Mouse (Mus musculus) kidney, embryonic 15.5 days (tissue): Measurements from ENCODE around the gene Pipox. TPM values are rescaled to one million over a fixed set of nuclear protein-coding genes. Genes with fewer than 3 reads are reported as not detected.

ENCODE experiments used
- ATAC-seq: fragments of 200-750 bp; cut with Nextera tagmentation; replicated peaks from 2 replicates; pipeline ENCODE4 v1.8.0; 2017; ENCODE audit warnings: moderate TSS enrichment; ENCODE audit not compliant: low FRiP score
- H3K27ac ChIP-seq: fragments of 300-500 bp; sonication (generic); 2 replicates; pipeline ENCODE4 v1.5.1; 2015; ENCODE audit warnings: mild to moderate bottlenecking, inconsistent platforms
- H3K27me3 ChIP-seq: fragments of 300-500 bp; sonication (generic); 2 replicates; pipeline ENCODE4 v1.6.1; 2015; ENCODE audit warnings: inconsistent platforms
- H3K36me3 ChIP-seq: fragments of 300-500 bp; sonication (generic); 2 replicates; pipeline ENCODE4 v1.6.1; 2015; ENCODE audit warnings: inconsistent platforms
- H3K4me1 ChIP-seq: fragments of 300-500 bp; sonication (generic); 2 replicates; pipeline ENCODE4 v1.6.1; 2015; ENCODE audit warnings: inconsistent platforms
- H3K4me2 ChIP-seq: fragments of 300-500 bp; sonication (generic); 2 replicates; pipeline ENCODE4 v1.6.1; 2015; ENCODE audit warnings: moderate library complexity, mild to moderate bottlenecking, inconsistent platforms
- H3K4me3 ChIP-seq: fragments of 300-500 bp; sonication (generic); replicated peaks from 2 replicates; pipeline ENCODE4 v1.5.1; 2015; ENCODE audit warnings: mild to moderate bottlenecking, inconsistent platforms
- H3K9ac ChIP-seq: fragments of 300-500 bp; sonication (generic); 2 replicates; pipeline ENCODE4 v1.6.1; 2015; ENCODE audit warnings: mild to moderate bottlenecking, inconsistent platforms
- H3K9me3 ChIP-seq: fragments of 300-500 bp; sonication (generic); replicated peaks from 2 replicates; pipeline ENCODE4 v1.6.1; 2016; ENCODE audit warnings: inconsistent platforms
- WGBS: fragments of 180-500 bp; shearing (Covaris S2); methylation state at CpG from one replicate; pipeline ENCODE4 v1.1.7; 2015; ENCODE audit warnings: mixed read lengths; 5-methylcytosine and 5-hydroxymethylcytosine counted together
- polyA plus RNA-seq: library from polyadenylated mRNA; unstranded; fragments of >200 nt; fragmentation: Nextera tagmentation; extraction: Ambion mirVana; gene quantifications from 2 replicates; pipeline ENCODE4 v1.2.1, GENCODE M21; 2015

Pipox gene
- polyA plus RNA-seq, 1 experiment from 2014 or later: 10.8 TPM

GRCm38 (mm10) chr11:77890648-77891258, 3.1 kb downstream of the Pipox start:
- H3K4me3 ChIP-seq: no peak overlapping the region
- peaks cover 41% of the 10 kb centered on the region for H3K27me3 ChIP-seq
- H3K4me1 ChIP-seq: peaks cover 36% of the 10 kb centered on the region
- H3K36me3 ChIP-seq: no peaks in the 10 kb centered on the region
- H3K4me2 ChIP-seq: no peak overlapping the region
- 38% methylated on average over 2 of the region's 2 CpGs for WGBS
- H3K9ac ChIP-seq: no peak overlapping the region
- H3K9me3 ChIP-seq: no peaks in the 10 kb centered on the region
- no peak for ATAC-seq
- no peak overlapping the region for H3K27ac ChIP-seq

- Histone ChIP-seq H3K4me1 (peaks cover 31% of the 10 kb centered on the region), H3K27me3 (peaks cover 39% of the 10 kb centered on the region), H3K4me2 (no peak overlapping the region), H3K4me3 (no peak overlapping the region), H3K27ac (no peak overlapping the region), H3K9ac (no peak overlapping the region), H3K36me3 (no peaks in the 10 kb centered on the region), H3K9me3 (no peaks in the 10 kb centered on the region)
- 16% methylated on average over 1 of the region's 2 CpGs for WGBS
- no peak for ATAC-seq
Measured at GRCm38 (mm10) chr11:77889484-77889883, 4.4 kb downstream of the Pipox start.

GRCm38 (mm10) chr11:77888846-77889245, 5.0 kb downstream of the Pipox start:
- no peaks in the 10 kb centered on the region for H3K36me3 ChIP-seq
- H3K9me3 ChIP-seq: no peaks in the 10 kb centered on the region
- no peak overlapping the region for H3K27ac ChIP-seq
- peaks cover 39% of the 10 kb centered on the region for H3K27me3 ChIP-seq
- no peak overlapping the region for H3K4me2 ChIP-seq
- no peak for ATAC-seq
- H3K9ac ChIP-seq: no peak overlapping the region
- no peak overlapping the region for H3K4me3 ChIP-seq
- H3K4me1 ChIP-seq: peaks cover 30% of the 10 kb centered on the region
- WGBS: 80% methylated on average over 5 of the region's 5 CpGs

GRCm38 (mm10) chr11:77887373-77887960, 6.4 kb downstream of the Pipox start:
- WGBS: 50% methylated on average over 17 of the region's 17 CpGs
- H3K27ac ChIP-seq: no peak overlapping the region
- no peak overlapping the region for H3K9ac ChIP-seq
- no peak for ATAC-seq
- H3K4me1 ChIP-seq: peaks cover 18% of the 10 kb centered on the region
- no peak overlapping the region for H3K4me3 ChIP-seq
- H3K36me3 ChIP-seq: no peaks in the 10 kb centered on the region
- no peaks in the 10 kb centered on the region for H3K9me3 ChIP-seq
- no peak overlapping the region for H3K4me2 ChIP-seq
- peaks cover 36% of the 10 kb centered on the region for H3K27me3 ChIP-seq

- no peak overlapping the region for H3K4me3 ChIP-seq
- H3K4me1 ChIP-seq: peaks cover 13% of the 10 kb centered on the region
- H3K27ac ChIP-seq: no peak overlapping the region
- no peaks in the 10 kb centered on the region for H3K36me3 ChIP-seq
- H3K9ac ChIP-seq: no peak overlapping the region
- ATAC-seq: no peak
- no peak overlapping the region for H3K4me2 ChIP-seq
- 38% methylated on average over 8 of the region's 8 CpGs for WGBS
- no peaks in the 10 kb centered on the region for H3K9me3 ChIP-seq
- H3K27me3 ChIP-seq: peaks cover 29% of the 10 kb centered on the region
Measured at GRCm38 (mm10) chr11:77885246-77885575, 8.7 kb downstream of the Pipox start.

GRCm38 (mm10) chr11:77884524-77885245, 9.2 kb downstream of the Pipox start:
- 33% methylated on average over 10 of the region's 10 CpGs for WGBS
- no peak overlapping the region for H3K4me2 ChIP-seq
- no peaks in the 10 kb centered on the region for H3K36me3 ChIP-seq
- no peak overlapping the region for H3K4me3 ChIP-seq
- ATAC-seq: no peak
- no peak overlapping the region for H3K9ac ChIP-seq
- H3K27me3 ChIP-seq: peaks cover 29% of the 10 kb centered on the region
- no peaks in the 10 kb centered on the region for H3K9me3 ChIP-seq
- peaks cover 13% of the 10 kb centered on the region for H3K4me1 ChIP-seq
- H3K27ac ChIP-seq: no peak overlapping the region

- no peak overlapping the region for H3K4me2 ChIP-seq
- 49% methylated on average over 11 of the region's 11 CpGs for WGBS
Measured at GRCm38 (mm10) chr11:77876760-77877148, 17.1 kb downstream of the Pipox start.

GRCm38 (mm10) chr11:77875847-77876759, 17.8 kb downstream of the Pipox start:
- ATAC-seq: no peak
- no peak overlapping the region for H3K9ac ChIP-seq
- H3K27ac ChIP-seq: no peak overlapping the region
- WGBS: 64% methylated on average over 26 of the region's 26 CpGs
- no peaks in the 10 kb centered on the region for H3K9me3 ChIP-seq
- H3K4me1 ChIP-seq: peaks cover 23% of the 10 kb centered on the region
- H3K4me2 ChIP-seq: no peak overlapping the region
- H3K4me3 ChIP-seq: no peak overlapping the region
- no peaks in the 10 kb centered on the region for H3K36me3 ChIP-seq
- H3K27me3 ChIP-seq: peaks cover 17% of the 10 kb centered on the region

More at GRCm38 (mm10) chr11:77876760-77877148, 17.1 kb downstream of the Pipox start:
- H3K9ac ChIP-seq: no peak overlapping the region
- H3K4me1 ChIP-seq: peaks cover 23% of the 10 kb centered on the region
- H3K27me3 ChIP-seq: peaks cover 14% of the 10 kb centered on the region
- no peaks in the 10 kb centered on the region for H3K36me3 ChIP-seq
- no peak for ATAC-seq
- H3K9me3 ChIP-seq: no peaks in the 10 kb centered on the region
- H3K4me3 ChIP-seq: no peak overlapping the region
- H3K27ac ChIP-seq: no peak overlapping the region

GRCm38 (mm10) chr11:77875269-77875668, 18.6 kb downstream of the Pipox start:
- Histone ChIP-seq H3K9me3 (no peaks in the 10 kb centered on the region), H3K4me3 (no peak overlapping the region), H3K27ac (no peak overlapping the region), H3K9ac (no peak overlapping the region), H3K27me3 (peaks cover 25% of the 10 kb centered on the region), H3K36me3 (no peaks in the 10 kb centered on the region), H3K4me2 (no peak overlapping the region), H3K4me1 (peaks cover 23% of the 10 kb centered on the region)
- 48% methylated on average over 5 of the region's 5 CpGs for WGBS
- no peak for ATAC-seq

- Histone ChIP-seq H3K27ac (no peak overlapping the region), H3K4me1 (peaks cover 23% of the 10 kb centered on the region), H3K27me3 (peaks cover 28% of the 10 kb centered on the region), H3K9ac (no peak overlapping the region), H3K36me3 (no peaks in the 10 kb centered on the region), H3K4me2 (no peak overlapping the region), H3K4me3 (no peak overlapping the region), H3K9me3 (no peaks in the 10 kb centered on the region)
- no peak for ATAC-seq
- WGBS: 56% methylated on average over 6 of the region's 6 CpGs
Measured at GRCm38 (mm10) chr11:77874685-77875231, 19.1 kb downstream of the Pipox start.

GRCm38 (mm10) chr11:77873116-77873515, 20.8 kb downstream of the Pipox start:
- 43% methylated on average over 3 of the region's 3 CpGs for WGBS
- no peak overlapping the region for H3K9ac ChIP-seq
- no peak overlapping the region for H3K4me2 ChIP-seq
- H3K4me3 ChIP-seq: no peak overlapping the region
- H3K4me1 ChIP-seq: peaks cover 27% of the 10 kb centered on the region
- H3K9me3 ChIP-seq: no peaks in the 10 kb centered on the region
- H3K27ac ChIP-seq: no peak overlapping the region
- no peak for ATAC-seq
- no peaks in the 10 kb centered on the region for H3K36me3 ChIP-seq
- H3K27me3 ChIP-seq: peaks cover 42% of the 10 kb centered on the region
